Mouse (Mus musculus): ENCODE results near the gene Trim38. TPM values are rescaled to one million over a fixed set of nuclear protein-coding genes. Genes with fewer than 3 reads are reported as not detected.
A peak's percentile ranks its signal among the peaks of the same experiment; 100 is the strongest.
"Not testable (repeated sequence)": the region's sequence is repeated elsewhere in the genome, so short reads cannot be mapped to it uniquely, and the experiment has no call there.

Trim38 gene
- polyA plus RNA-seq, 1 experiment, result not detected

- H3K4me3 ChIP-seq (replicated peaks), result peak within 1 kb of the TSS; percentile 90
- no peaks in the 10 kb centered on the region for H3K27me3 ChIP-seq (replicated peaks)
Observed at GRCm38 (mm10) chr13:23745381-23746161, 24.1 kb upstream of the Trim38 start, which contains the start of gene Hist1h3c. Hist1h3c (minus strand) TSS chr13:23745602.

GRCm38 (mm10) chr13:23746201-23747080, 23.3 kb upstream of the Trim38 start, which contains the start of gene Hist1h2bb:
Hist1h2bb (plus strand) TSS chr13:23746734.
- not testable (repeated sequence) for H3K27me3 ChIP-seq (replicated peaks); H3K36me3 ChIP-seq (replicated peaks; ENCODE audit: low read length); H3K9me3 ChIP-seq
- peaks cover 53% of the 10 kb centered on the region for H3K4me1 ChIP-seq
- peak within 1 kb of the TSS; percentile 90 for H3K4me3 ChIP-seq (replicated peaks)

More at GRCm38 (mm10) chr13:23745381-23746161, 24.1 kb upstream of the Trim38 start, which contains the start of gene Hist1h3c:
- no peaks in the 10 kb centered on the region for H3K36me3 ChIP-seq (replicated peaks; ENCODE audit: low read length)
- peaks cover 53% of the 10 kb centered on the region for H3K4me1 ChIP-seq
- H3K9me3 ChIP-seq, result no peaks in the 10 kb centered on the region
- TF ChIP-seq GATA1 (IDR thresholded peaks at IDR 0.05; ENCODE audit: borderline replicate concordance, low read length) (no peak), FLI1 (IDR thresholded peaks at IDR 0.05; ENCODE audit: low read length) (no peak)

GRCm38 (mm10) chr13:23747081-23747891, 22.4 kb upstream of the Trim38 start:
- H3K4me1 ChIP-seq, result peaks cover 49% of the 10 kb centered on the region
- H3K9me3 ChIP-seq, result no peaks in the 10 kb centered on the region
- TF ChIP-seq GATA1 (IDR thresholded peaks at IDR 0.05; ENCODE audit: borderline replicate concordance, low read length) (no peak), FLI1 (IDR thresholded peaks at IDR 0.05; ENCODE audit: low read length) (no peak)
- H3K27me3 ChIP-seq (replicated peaks), result no peaks in the 10 kb centered on the region
- peak overlapping the region; percentile 83 for H3K4me3 ChIP-seq (replicated peaks)
- no peaks in the 10 kb centered on the region for H3K36me3 ChIP-seq (replicated peaks; ENCODE audit: low read length)

- Histone ChIP-seq H3K4me1 (peaks cover 51% of the 10 kb centered on the region), H3K4me3 (replicated peaks) (peak overlapping the region; percentile 77), H3K36me3 (replicated peaks; ENCODE audit: low read length) (no peaks in the 10 kb centered on the region), H3K9me3 (no peaks in the 10 kb centered on the region), H3K27me3 (replicated peaks) (no peaks in the 10 kb centered on the region)
- TF ChIP-seq GATA1 (IDR thresholded peaks at IDR 0.05; ENCODE audit: borderline replicate concordance, low read length) (no peak), FLI1 (IDR thresholded peaks at IDR 0.05; ENCODE audit: low read length) (no peak)
Observed at GRCm38 (mm10) chr13:23747892-23748288, 21.8 kb upstream of the Trim38 start.

- H3K36me3 ChIP-seq (replicated peaks; ENCODE audit: low read length), result no peaks in the 10 kb centered on the region
- no peaks in the 10 kb centered on the region for H3K9me3 ChIP-seq
- peaks cover 46% of the 10 kb centered on the region for H3K4me1 ChIP-seq
- no peaks in the 10 kb centered on the region for H3K27me3 ChIP-seq (replicated peaks)
- no peak for TF ChIP-seq FLI1 (IDR thresholded peaks at IDR 0.05; ENCODE audit: low read length)
- no peak overlapping the region for H3K4me3 ChIP-seq (replicated peaks)
Observed at GRCm38 (mm10) chr13:23749563-23750121, 20.1 kb upstream of the Trim38 start.

- peaks cover 56% of the 10 kb centered on the region for H3K4me1 ChIP-seq
- not testable (repeated sequence) for H3K36me3 ChIP-seq (replicated peaks; ENCODE audit: low read length); H3K9me3 ChIP-seq; H3K27me3 ChIP-seq (replicated peaks)
- peak within 1 kb of the TSS; percentile 89 for H3K4me3 ChIP-seq (replicated peaks)
Observed at GRCm38 (mm10) chr13:23750839-23751477, 18.8 kb upstream of the Trim38 start, which contains the start of gene Hist1h2ab. Hist1h2ab (plus strand) TSS chr13:23751126.

- Histone ChIP-seq H3K4me1 (peaks cover 56% of the 10 kb centered on the region), H3K4me3 (replicated peaks) (peak overlapping the region; percentile 87)
Observed at GRCm38 (mm10) chr13:23751478-23751956, 18.2 kb upstream of the Trim38 start.

GRCm38 (mm10) chr13:23752067-23752741, 17.5 kb upstream of the Trim38 start, which contains the start of gene Hist1h3b:
Hist1h3b (plus strand) TSS chr13:23752267.
- H3K27me3 ChIP-seq (replicated peaks); H3K36me3 ChIP-seq (replicated peaks; ENCODE audit: low read length); H3K9me3 ChIP-seq: not testable (repeated sequence)
- Histone ChIP-seq H3K4me1 (peaks cover 53% of the 10 kb centered on the region), H3K4me3 (replicated peaks) (peak within 1 kb of the TSS; percentile 87)

More at GRCm38 (mm10) chr13:23751478-23751956, 18.2 kb upstream of the Trim38 start:
- no peak for TF ChIP-seq FLI1 (IDR thresholded peaks at IDR 0.05; ENCODE audit: low read length)
- no peak for TF ChIP-seq GATA1 (IDR thresholded peaks at IDR 0.05; ENCODE audit: borderline replicate concordance, low read length)
- Histone ChIP-seq H3K27me3 (replicated peaks) (no peaks in the 10 kb centered on the region), H3K9me3 (no peaks in the 10 kb centered on the region), H3K36me3 (replicated peaks; ENCODE audit: low read length) (no peaks in the 10 kb centered on the region)

Measured in megakaryocyte, embryonic 14.5 days (primary cell).